Mouse (Mus musculus) intestine, embryonic 16.5 days (tissue): ENCODE data around the gene Cops7a. TPM values are rescaled to one million over a fixed set of nuclear protein-coding genes. Genes with fewer than 3 reads are reported as not detected.

Experiments used
- ATAC-seq: fragments of 200-750 bp; cut with Nextera tagmentation; 2 replicates; pipeline ENCODE4 v1.8.0; 2017; ENCODE audit warnings: moderate TSS enrichment, moderate library complexity
- H3K27ac ChIP-seq: fragments of 300-500 bp; sonication (generic); 2 replicates; pipeline ENCODE4 v1.5.1; 2014; ENCODE audit warnings: mild to moderate bottlenecking, low read length
- H3K27me3 ChIP-seq: fragments of 300-500 bp; sonication (generic); replicated peaks from 2 replicates; pipeline ENCODE4 v1.6.1; 2014; ENCODE audit warnings: low read length, control low read depth, mixed read lengths; ENCODE audit not compliant: control insufficient read depth, insufficient read depth
- H3K36me3 ChIP-seq: fragments of 300-500 bp; sonication (generic); 2 replicates; pipeline ENCODE4 v1.6.1; 2014; ENCODE audit warnings: low read length, control low read depth; ENCODE audit not compliant: control insufficient read depth, insufficient read depth
- H3K4me1 ChIP-seq: fragments of 300-500 bp; sonication (generic); 2 replicates; pipeline ENCODE4 v1.6.1; 2014; ENCODE audit warnings: low read length, control low read depth, mixed read lengths; ENCODE audit not compliant: control insufficient read depth, insufficient read depth
- H3K4me2 ChIP-seq: fragments of 300-500 bp; sonication (generic); 2 replicates; pipeline ENCODE4 v1.6.1; 2014; ENCODE audit warnings: low read depth, low read length, control low read depth
- H3K4me3 ChIP-seq: fragments of 300-500 bp; sonication (generic); 2 replicates; pipeline ENCODE4 v1.5.1; 2014; ENCODE audit warnings: mild to moderate bottlenecking, low read length
- H3K9ac ChIP-seq: fragments of 300-500 bp; sonication (generic); 2 replicates; pipeline ENCODE4 v1.6.1; 2014; ENCODE audit warnings: low read depth, low read length
- H3K9me3 ChIP-seq: fragments of 300-500 bp; sonication (generic); 2 replicates; pipeline ENCODE4 v1.6.1; 2016; ENCODE audit warnings: low read length, control low read depth; ENCODE audit not compliant: control insufficient read depth
- WGBS: fragments of 180-500 bp; shearing (Covaris S2); extraction: QIAGEN DNeasy Blood & Tissue Kit; methylation state at CpG from one replicate; pipeline ENCODE4 v1.1.7; 2014; 5-methylcytosine and 5-hydroxymethylcytosine counted together
- polyA plus RNA-seq: library from polyadenylated mRNA; unstranded; fragments of >200 nt; fragmentation: Nextera tagmentation; extraction: Ambion mirVana; gene quantifications from 2 replicates; pipeline ENCODE4 v1.2.1, GENCODE M21; 2015

The Cops7a gene
- polyA plus RNA-seq: 170 and 176 TPM in 2 replicates

DNA sequence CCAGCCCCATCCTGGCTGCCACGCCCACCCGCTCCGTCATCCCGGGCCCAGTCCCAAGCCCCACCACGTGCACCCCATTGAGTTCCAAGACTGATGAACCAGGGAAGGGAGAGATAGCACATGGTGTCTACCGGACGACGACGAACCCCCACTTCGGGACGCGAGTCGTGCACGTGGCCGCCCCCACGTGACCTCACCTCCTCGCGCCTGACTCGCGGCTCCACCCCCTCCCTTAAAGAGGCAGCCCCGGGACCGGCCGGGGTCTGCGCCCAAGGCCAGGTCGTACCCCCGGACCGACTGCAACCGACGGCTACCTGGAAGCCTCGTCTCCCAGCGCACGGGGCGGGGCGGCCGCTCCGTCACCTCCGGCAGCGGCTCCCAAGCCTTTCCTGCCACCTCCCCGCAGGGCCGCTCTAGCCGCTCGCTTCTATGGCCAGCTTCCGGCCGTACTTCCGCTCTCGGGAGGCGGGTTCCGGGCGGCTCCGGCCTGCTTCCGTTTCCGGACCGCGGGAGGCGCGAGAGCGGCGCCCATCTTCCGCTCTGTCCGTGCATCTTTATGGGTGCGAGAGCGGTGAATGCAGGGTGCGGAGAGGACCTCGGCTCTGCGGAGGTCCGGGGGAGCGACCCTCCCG, at the start of gene Cops7a:
Gene Cops7a (minus strand): TSS at position 451 of the 632 bp plus-strand sequence.
- peaks cover 16% of the 10 kb centered on the region for H3K4me1 ChIP-seq

DNA sequence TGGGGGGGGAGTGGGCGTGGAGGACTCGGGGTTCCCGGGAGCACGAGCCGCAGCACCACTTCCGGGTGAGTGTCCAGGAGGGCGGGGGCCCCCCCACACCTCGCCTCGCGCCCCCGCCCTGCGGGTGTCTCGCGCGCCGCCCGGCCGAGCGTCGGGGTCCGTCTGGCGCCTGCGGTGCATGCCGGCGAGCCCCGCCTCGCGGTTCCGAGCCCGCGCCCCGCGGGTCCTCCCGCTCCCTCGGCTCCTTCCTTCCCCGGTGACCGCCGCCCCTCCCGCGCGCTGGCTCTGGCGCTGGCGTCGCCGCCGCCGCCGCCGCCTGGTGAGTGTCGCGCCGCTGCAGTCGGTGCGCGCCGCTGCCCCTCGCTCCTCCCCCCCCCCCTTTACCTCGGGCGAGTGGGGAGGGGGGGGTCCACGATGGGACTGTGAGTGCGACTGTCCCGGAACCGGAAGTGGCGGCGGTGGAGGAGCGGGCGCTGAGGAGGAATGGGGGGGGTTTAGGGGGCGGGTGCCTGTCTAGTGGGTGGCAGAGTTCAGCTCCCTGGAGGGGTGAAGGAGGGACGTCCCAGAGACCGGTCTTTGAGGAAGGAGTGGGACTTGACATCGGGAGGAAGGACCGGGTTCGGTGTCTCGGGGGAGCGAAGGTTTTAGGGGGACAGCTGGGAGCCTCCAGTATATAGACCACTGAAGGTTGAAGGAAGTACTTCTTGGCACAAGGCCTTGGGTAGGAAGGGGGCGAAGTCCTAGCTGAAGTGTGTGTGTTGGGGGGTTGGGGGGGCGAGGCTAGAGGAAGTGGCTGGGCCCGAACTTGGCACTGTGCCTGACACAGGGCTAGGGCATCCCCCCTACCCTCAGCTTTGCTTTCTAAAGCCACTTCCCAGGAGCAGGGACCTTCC, 44.1 kb upstream of the Cops7a start:
- H3K9me3 ChIP-seq: no peaks in the 10 kb centered on the region
- peak; percentile 88 for ATAC-seq
- H3K27me3 ChIP-seq: no peaks in the 10 kb centered on the region
- H3K4me1 ChIP-seq: peaks cover 14% of the 10 kb centered on the region
- peak overlapping the region; percentile 97 for H3K9ac ChIP-seq
- peaks cover 8% of the 10 kb centered on the region; the same call in 1 of the 2 replicates for H3K36me3 ChIP-seq
- peak overlapping the region; percentile 98 for H3K27ac ChIP-seq
- peak overlapping the region; percentile 73 for H3K4me3 ChIP-seq
- peak overlapping the region; percentile 83 for H3K4me2 ChIP-seq
- WGBS: under 1% methylated on average over 75 of the region's 78 CpGs

More for the DNA sequence above, at the start of gene Cops7a:
- Histone ChIP-seq H3K27ac (peak within 1 kb of the TSS; percentile 88), H3K9me3 (no peaks in the 10 kb centered on the region), H3K4me3 (peak within 1 kb of the TSS; percentile 81), H3K36me3 (peaks cover 15% of the 10 kb centered on the region), H3K27me3 (no peaks in the 10 kb centered on the region), H3K9ac (peak within 1 kb of the TSS; percentile 90), H3K4me2 (peak within 1 kb of the TSS; percentile 98)
- peak; percentile 96 for ATAC-seq
- WGBS: under 1% methylated on average over 68 of the region's 68 CpGs

DNA sequence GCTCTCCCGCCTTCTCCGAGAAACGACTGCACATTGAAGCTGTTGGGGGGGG, 43.6 kb upstream of the Cops7a start, which contains the start of gene Zfp384:
Gene Zfp384 (plus strand): TSS at position 17 of the 52 bp plus-strand sequence.
- Histone ChIP-seq H3K4me3 (peak within 1 kb of the TSS; percentile 73), H3K36me3 (peaks cover 8% of the 10 kb centered on the region; the same call in 1 of the 2 replicates), H3K9me3 (no peaks in the 10 kb centered on the region), H3K9ac (peak within 1 kb of the TSS; percentile 97), H3K27ac (peak within 1 kb of the TSS; percentile 98), H3K27me3 (no peaks in the 10 kb centered on the region), H3K4me2 (peak within 1 kb of the TSS; percentile 83), H3K4me1 (peaks cover 14% of the 10 kb centered on the region)
- 0% methylated on average over 3 of the region's 3 CpGs for WGBS
- no peak for ATAC-seq

DNA sequence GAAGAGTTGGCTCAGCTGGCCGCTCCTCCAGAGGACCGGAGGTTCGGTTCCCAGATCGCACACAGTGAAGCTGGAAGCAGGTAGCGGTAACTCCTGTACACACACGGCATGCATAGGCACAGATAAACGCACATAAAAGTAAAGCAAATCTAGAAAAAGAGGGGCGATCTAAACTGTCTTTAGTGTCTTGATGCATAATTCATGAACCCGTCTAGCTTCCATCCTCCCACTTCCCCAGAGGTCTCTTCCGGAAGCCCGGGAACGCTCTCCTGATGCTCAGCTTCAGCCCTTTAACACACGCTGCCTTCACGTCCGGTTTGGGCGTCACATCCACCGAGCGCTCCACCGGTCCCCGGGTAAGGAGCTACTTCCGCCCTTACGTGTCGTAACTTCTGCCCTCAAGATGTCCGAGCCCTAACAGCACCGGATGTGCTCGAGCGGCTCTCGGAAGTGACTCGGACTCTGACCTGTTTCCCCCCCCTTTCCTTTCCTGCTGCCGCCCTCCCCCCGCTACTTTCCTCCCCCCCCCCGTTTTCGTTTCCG, 43.3 kb upstream of the Cops7a start:
- peaks cover 14% of the 10 kb centered on the region for H3K4me1 ChIP-seq
- no peaks in the 10 kb centered on the region for H3K27me3 ChIP-seq
- WGBS: under 1% methylated on average over 32 of the region's 34 CpGs
- H3K4me2 ChIP-seq: peak overlapping the region; percentile 83
- ATAC-seq: peak; percentile 98
- peak overlapping the region; percentile 98 for H3K27ac ChIP-seq
- H3K4me3 ChIP-seq: peak overlapping the region; percentile 73
- H3K9ac ChIP-seq: peak overlapping the region; percentile 97
- H3K36me3 ChIP-seq: peaks cover 8% of the 10 kb centered on the region; the same call in 1 of the 2 replicates
- H3K9me3 ChIP-seq: no peaks in the 10 kb centered on the region

- 41% methylated on average over 13 of the region's 13 CpGs for WGBS
- no peak; the same call in 1 of the 2 replicates for ATAC-seq
Observed at GRCm38 (mm10) chr6:125008060-125008459, 42.7 kb upstream of the Cops7a start.

GRCm38 (mm10) chr6:125005086-125005485, 39.7 kb upstream of the Cops7a start:
- H3K9me3 ChIP-seq: no peaks in the 10 kb centered on the region
- no peak overlapping the region for H3K27ac ChIP-seq
- WGBS: 38% methylated on average over 3 of the region's 3 CpGs

More at GRCm38 (mm10) chr6:125008060-125008459, 42.7 kb upstream of the Cops7a start:
- Histone ChIP-seq H3K9ac (peak overlapping the region; percentile 97), H3K4me3 (peak overlapping the region; percentile 73), H3K4me2 (peak overlapping the region; percentile 58), H3K36me3 (peaks cover 8% of the 10 kb centered on the region; the same call in 1 of the 2 replicates), H3K4me1 (peaks cover 18% of the 10 kb centered on the region), H3K27me3 (no peaks in the 10 kb centered on the region), H3K9me3 (no peaks in the 10 kb centered on the region), H3K27ac (peak overlapping the region; percentile 84; the same call in 1 of the 2 replicates)

GRCm38 (mm10) chr6:125003706-125004105, 38.4 kb upstream of the Cops7a start:
- no peaks in the 10 kb centered on the region for H3K36me3 ChIP-seq
- H3K9me3 ChIP-seq: no peaks in the 10 kb centered on the region
- 34% methylated on average over 3 of the region's 3 CpGs for WGBS
- ATAC-seq: peak; percentile 15; the same call in 1 of the 2 replicates
- H3K4me2 ChIP-seq: no peak overlapping the region
- H3K4me1 ChIP-seq: 0 out of 2 replicates have a peak, but pooled peaks cover 4% of the 10 kb centered on the region
- H3K9ac ChIP-seq: no peak overlapping the region
- no peak overlapping the region for H3K27ac ChIP-seq
- H3K4me3 ChIP-seq: no peak overlapping the region
- H3K27me3 ChIP-seq: peaks cover 24% of the 10 kb centered on the region

More at GRCm38 (mm10) chr6:125005086-125005485, 39.7 kb upstream of the Cops7a start:
- H3K4me3 ChIP-seq: no peak overlapping the region
- H3K36me3 ChIP-seq: no peaks in the 10 kb centered on the region
- no peak for ATAC-seq
- no peak overlapping the region for H3K4me2 ChIP-seq
- peaks cover 13% of the 10 kb centered on the region; the same call in 1 of the 2 replicates for H3K27me3 ChIP-seq
- H3K4me1 ChIP-seq: peaks cover 8% of the 10 kb centered on the region; the same call in 1 of the 2 replicates
- H3K9ac ChIP-seq: no peak overlapping the region

GRCm38 (mm10) chr6:124999546-124999945, 34.2 kb upstream of the Cops7a start:
- ATAC-seq: no peak
- 28% methylated on average over 10 of the region's 10 CpGs for WGBS
- no peak overlapping the region for H3K4me3 ChIP-seq
- no peak overlapping the region for H3K9ac ChIP-seq
- peaks cover 52% of the 10 kb centered on the region for H3K27me3 ChIP-seq
- no peak overlapping the region for H3K27ac ChIP-seq
- H3K9me3 ChIP-seq: no peaks in the 10 kb centered on the region
- peaks cover 13% of the 10 kb centered on the region for H3K4me1 ChIP-seq
- no peaks in the 10 kb centered on the region for H3K36me3 ChIP-seq
- no peak overlapping the region for H3K4me2 ChIP-seq

DNA sequence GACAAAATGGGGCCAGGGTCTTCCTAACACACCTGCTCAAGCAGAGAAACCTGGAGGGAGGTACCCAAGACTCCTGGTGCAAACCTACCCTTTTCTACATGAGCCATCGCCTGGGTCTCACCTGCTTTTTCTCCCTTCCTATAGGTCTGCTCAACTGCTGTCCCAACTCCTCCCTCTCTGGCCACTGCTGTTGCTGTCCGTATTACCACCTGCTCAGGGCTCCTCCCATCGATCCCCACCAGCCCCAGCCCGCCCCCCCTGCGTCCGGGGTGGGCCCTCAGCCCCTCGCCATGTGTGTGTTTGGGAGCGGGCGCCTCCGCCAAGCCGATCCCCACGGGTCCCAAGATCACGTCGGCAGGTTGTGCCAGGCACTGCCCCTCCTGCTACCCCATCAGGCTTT, 33.8 kb upstream of the Cops7a start:
- Histone ChIP-seq H3K9me3 (no peaks in the 10 kb centered on the region), H3K4me2 (no peak overlapping the region), H3K4me3 (no peak overlapping the region), H3K27me3 (peaks cover 57% of the 10 kb centered on the region), H3K27ac (no peak overlapping the region), H3K9ac (no peak overlapping the region), H3K36me3 (no peaks in the 10 kb centered on the region), H3K4me1 (peaks cover 14% of the 10 kb centered on the region)
- 34% methylated on average over 14 of the region's 14 CpGs for WGBS
- no peak for ATAC-seq
